Mouse (Mus musculus): ENCODE results near the gene Vps39. TPM values are rescaled to one million over a fixed set of nuclear protein-coding genes. Genes with fewer than 3 reads are reported as not detected.

Vps39 gene
- polyA plus RNA-seq, 1 experiment = 14.5 TPM

DNA sequence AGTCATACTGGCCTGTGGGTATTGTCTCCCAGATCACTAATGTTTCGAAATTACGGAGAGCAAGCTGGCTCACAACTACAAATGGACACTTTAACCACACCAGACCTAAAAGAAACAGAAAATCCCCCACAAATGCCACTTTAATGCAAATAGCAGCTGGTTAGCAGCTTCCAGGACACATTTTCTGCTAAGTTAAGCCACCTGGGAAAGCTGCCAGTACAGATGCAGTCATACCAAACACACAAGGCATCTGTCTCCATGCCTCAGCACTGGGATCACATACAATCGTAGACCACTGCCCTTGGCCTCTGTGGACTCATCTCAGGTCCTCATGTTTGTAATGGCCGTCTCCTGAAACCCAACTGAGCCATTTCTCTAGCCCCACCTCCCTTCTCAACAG, 21.4 kb downstream of the Vps39 start:
- Histone ChIP-seq H3K27ac (replicated peaks; ENCODE audit: low read depth, low read length) (no peak overlapping the region), H3K4me3 (ENCODE audit: insufficient read depth, low read depth, low read length) (no peak overlapping the region), H3K4me1 (ENCODE audit: control insufficient read depth, insufficient read depth, insufficient read length, low read length) (no peaks in the 10 kb centered on the region)

DNA sequence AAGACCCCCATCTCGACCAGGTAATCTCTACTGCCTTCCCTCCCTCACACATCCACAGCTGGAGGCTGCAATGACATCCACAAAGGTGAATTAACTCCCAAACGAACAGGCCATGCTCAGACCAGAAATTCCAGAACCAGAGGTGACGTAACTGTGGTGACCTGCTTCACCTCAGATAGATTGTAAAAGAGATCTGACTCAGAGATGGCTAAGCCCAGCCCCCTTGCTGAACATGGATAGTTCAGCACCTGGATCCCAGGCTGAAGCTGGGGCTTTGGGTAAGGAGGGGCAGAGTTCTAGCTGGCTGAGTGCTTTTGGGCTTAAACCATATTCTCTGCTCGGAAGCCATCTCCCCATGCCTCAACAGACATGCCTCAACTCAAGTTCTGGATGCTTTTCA, 37.9 kb downstream of the Vps39 start:
- Histone ChIP-seq H3K4me3 (ENCODE audit: insufficient read depth, low read depth, low read length) (no peak overlapping the region), H3K27ac (replicated peaks; ENCODE audit: low read depth, low read length) (no peak overlapping the region), H3K4me1 (ENCODE audit: control insufficient read depth, insufficient read depth, insufficient read length, low read length) (no peaks in the 10 kb centered on the region)

DNA sequence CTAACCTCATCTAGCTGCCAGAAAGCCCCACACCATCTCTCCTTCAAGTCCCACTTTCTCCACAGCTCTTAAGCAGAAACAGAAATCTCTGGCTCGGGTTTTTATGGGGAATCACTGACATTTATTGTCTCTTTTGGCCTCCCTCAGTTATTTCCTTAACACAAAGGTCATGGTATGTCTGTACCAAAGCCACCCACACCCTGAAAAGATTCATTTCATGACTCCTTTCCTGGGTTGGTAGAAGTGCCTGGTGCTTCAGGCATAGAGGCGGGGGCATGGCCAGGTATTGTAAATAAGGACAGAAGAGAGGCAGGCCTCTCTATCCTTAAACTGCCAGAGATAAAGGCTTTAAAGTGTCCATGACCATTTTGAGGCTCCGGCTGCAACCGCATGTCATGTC, 38.5 kb downstream of the Vps39 start:
- H3K27ac ChIP-seq (replicated peaks; ENCODE audit: low read depth, low read length) = no peak overlapping the region
- H3K4me3 ChIP-seq (ENCODE audit: insufficient read depth, low read depth, low read length) = no peak overlapping the region
- H3K4me1 ChIP-seq (ENCODE audit: control insufficient read depth, insufficient read depth, insufficient read length, low read length) = no peaks in the 10 kb centered on the region

DNA sequence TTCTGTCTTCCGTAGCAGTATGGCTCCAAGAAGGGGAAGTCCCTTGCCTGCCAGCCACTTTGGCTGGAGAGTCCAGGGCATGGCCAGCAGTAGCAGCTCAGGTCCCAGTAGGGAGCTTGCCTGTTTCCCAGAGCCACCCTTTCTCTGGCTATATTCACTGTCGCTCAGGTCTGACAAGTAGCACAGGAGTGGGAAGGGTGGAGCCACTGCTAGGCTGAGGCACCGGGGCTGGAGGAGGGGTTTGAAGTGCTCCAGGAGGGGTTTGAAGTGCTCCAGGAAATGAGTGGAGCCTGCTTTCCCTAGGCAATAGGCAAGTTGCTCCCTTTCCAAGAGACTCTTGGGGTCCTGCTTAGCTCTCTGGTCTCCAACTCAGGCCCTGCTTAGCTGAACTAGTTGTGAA, 39.0 kb downstream of the Vps39 start, which contains the start of gene Pla2g4f:
Pla2g4f (minus strand) TSS at position 190 of the 400 bp plus-strand sequence.
- H3K27ac ChIP-seq (replicated peaks; ENCODE audit: low read depth, low read length) = no peak within 1 kb of the TSS

DNA sequence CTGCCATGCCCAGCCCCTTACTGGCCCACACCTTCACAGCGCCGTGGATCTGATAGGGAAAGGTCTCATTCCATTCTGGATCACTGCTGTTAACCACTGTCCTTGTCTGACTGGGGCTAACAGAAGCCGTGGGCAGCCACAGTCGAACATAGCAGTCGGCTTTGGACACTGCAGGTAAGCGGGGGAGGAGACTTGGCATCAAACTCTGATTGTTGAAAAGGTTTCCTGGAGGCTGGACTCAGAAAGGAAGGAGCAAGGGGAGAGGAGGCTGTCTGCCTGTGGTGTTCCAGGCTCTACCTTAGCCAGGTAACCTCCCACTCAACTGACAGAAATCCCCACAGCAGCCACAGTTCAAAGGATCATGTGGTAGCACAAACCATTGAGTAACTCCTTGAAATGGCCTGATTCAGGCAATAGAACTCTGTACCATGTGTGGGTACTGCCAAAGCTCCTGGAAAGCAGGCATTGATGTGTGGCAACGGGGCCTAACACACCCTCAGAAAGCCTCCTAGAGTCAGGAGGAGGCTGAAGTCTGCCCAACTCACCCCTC, 40.6 kb downstream of the Vps39 start:
- no peak overlapping the region for H3K27ac ChIP-seq (replicated peaks; ENCODE audit: low read depth, low read length)
- H3K4me1 ChIP-seq (ENCODE audit: control insufficient read depth, insufficient read depth, insufficient read length, low read length) = no peaks in the 10 kb centered on the region
- no peak overlapping the region for H3K4me3 ChIP-seq (ENCODE audit: insufficient read depth, low read depth, low read length)

More for the DNA sequence above, 39.0 kb downstream of the Vps39 start, which contains the start of gene Pla2g4f:
- Histone ChIP-seq H3K4me1 (ENCODE audit: control insufficient read depth, insufficient read depth, insufficient read length, low read length) (no peaks in the 10 kb centered on the region), H3K4me3 (ENCODE audit: insufficient read depth, low read depth, low read length) (no peak within 1 kb of the TSS)

DNA sequence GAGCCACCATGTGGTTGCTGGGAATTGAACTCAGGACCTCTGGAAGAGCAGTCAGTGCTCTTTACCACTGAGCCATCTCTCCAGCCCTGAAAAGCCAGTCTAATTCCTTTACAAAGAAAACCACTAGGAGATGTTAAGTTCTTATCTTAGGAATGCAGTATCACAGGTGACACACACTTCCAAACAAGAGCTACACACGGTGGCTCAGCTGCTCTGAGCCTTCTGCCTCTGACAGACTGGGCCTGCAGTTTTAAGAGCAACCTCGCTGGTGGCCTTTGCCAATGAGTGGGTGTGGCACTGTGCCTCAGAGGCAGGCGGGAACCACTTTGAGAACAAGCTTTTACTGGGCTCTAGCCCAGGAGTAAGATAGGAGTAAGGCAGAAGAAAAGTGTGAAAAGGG, 48.8 kb downstream of the Vps39 start:
- H3K4me3 ChIP-seq (ENCODE audit: insufficient read depth, low read depth, low read length) = no peak overlapping the region
- no peaks in the 10 kb centered on the region for H3K4me1 ChIP-seq (ENCODE audit: control insufficient read depth, insufficient read depth, insufficient read length, low read length)
- no peak overlapping the region for H3K27ac ChIP-seq (replicated peaks; ENCODE audit: low read depth, low read length)

DNA sequence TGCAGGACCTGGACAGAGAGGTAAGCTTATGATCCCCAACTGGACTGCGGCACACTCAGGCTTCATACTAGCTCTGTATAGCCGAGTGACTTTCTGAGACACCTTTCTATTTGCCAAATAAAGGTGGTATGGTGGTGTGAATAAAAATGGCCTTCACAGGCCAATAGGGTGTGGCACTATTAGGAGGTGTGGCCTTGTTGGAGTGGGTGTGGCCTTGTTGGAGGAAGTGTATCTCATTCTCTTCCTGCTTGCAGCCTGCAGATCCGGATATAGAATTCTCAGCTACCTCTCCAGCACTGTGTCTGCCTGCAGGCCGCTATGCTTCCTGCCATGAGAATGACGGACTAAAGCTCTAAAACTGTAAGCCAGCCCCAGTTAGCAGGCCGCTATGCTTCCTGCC, 51.9 kb downstream of the Vps39 start:
- H3K4me3 ChIP-seq (ENCODE audit: insufficient read depth, low read depth, low read length) = no peak overlapping the region

DNA sequence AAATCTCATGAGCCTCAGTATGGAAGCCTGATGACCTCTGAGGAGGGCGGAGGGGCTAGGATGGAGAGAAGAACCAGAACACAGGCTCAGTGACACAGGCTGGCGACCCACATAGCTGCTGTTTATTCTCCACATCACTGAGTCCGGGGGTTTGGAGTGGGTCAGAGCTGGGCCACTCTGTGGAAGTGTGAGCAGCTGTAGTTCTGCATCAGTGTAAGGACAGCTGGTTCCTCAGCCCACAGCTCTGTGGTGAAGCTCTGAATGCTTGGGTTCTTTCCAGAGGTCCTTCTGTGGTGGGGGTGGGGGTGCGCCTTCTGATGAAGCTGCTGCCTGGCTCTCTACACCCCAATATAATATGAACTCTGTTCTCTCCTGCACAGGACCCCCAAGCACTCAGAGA, 53.1 kb downstream of the Vps39 start:
- Histone ChIP-seq H3K27ac (replicated peaks; ENCODE audit: low read depth, low read length) (no peak overlapping the region), H3K4me3 (ENCODE audit: insufficient read depth, low read depth, low read length) (no peak overlapping the region), H3K4me1 (ENCODE audit: control insufficient read depth, insufficient read depth, insufficient read length, low read length) (no peaks in the 10 kb centered on the region)

More for the DNA sequence above, 51.9 kb downstream of the Vps39 start:
- Histone ChIP-seq H3K27ac (replicated peaks; ENCODE audit: low read depth, low read length) (no peak overlapping the region), H3K4me1 (ENCODE audit: control insufficient read depth, insufficient read depth, insufficient read length, low read length) (no peaks in the 10 kb centered on the region)

DNA sequence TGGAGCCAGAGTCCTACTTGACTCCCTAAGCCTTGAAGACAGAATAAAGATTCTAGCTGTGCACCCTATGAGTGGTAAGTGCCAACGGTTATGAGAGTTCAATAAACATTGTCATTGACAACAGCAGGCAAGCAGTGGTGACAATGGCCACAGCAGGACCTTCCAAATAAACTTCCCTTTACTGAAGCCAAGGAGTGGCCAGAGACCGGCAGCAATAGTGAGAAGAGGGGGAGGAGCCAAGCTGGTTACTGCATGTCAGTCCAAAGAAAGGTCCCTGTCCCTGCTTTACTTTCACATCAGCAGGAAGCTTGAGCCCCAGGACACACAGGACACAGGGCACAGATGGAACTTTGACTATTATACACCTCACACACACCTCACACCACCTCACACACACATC, 56.8 kb downstream of the Vps39 start:
- H3K27ac ChIP-seq (replicated peaks; ENCODE audit: low read depth, low read length) = no peak overlapping the region
- H3K4me1 ChIP-seq (ENCODE audit: control insufficient read depth, insufficient read depth, insufficient read length, low read length) = no peaks in the 10 kb centered on the region
- H3K4me3 ChIP-seq (ENCODE audit: insufficient read depth, low read depth, low read length) = no peak overlapping the region

DNA sequence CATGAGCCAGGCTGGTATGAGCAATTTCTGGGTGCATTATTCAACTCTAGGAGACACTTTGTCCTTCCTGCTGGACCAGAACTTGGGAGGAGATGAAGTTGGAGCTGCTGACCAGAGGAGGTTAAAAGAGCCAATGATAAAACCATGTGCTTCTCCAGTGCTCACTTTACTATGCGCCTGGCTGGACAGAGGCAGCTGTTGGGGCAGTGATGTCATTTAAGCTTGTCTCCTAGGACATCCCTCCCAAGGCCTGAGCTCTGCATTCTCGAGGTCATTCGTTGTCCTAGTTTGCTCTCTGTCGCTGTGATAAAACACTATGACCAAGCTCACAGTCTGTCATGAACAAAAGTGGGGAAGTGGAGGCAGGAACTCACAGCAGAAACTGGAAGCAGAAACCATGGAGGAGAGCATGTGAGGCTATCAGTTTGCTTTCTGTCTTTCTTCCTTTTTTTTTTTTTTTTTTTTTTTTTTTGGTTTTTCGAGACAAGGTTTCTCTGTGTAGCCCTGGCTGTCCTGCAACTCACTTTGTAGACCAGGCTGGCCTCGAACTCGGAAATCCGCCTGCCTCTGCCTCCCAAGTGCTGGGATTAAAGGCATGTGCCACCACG, 61.4 kb downstream of the Vps39 start:
- H3K4me3 ChIP-seq (ENCODE audit: insufficient read depth, low read depth, low read length) = no peak overlapping the region

DNA sequence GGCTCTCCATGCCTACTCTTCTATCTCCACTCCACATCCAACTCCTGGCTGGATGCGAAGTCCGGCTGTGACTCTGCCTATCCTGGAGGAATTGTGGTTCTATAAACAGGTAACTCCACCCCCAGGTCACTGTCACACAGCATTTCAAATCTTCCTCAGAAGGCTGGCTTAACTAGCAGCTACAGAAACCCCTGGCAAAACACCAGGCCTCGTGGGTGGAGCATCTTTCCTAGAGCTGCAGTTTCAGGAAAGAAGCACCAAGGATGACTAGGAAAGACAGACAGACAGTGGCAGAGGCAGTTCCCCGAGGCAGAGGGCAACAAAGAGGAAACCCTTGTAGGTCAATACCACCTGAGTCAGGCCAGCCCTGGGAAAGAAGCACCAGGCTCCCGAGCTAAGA, 63.9 kb downstream of the Vps39 start, which contains the start of gene Pla2g4d:
Pla2g4d (minus strand) TSS at position 203 of the 400 bp plus-strand sequence.
- Histone ChIP-seq H3K4me1 (ENCODE audit: control insufficient read depth, insufficient read depth, insufficient read length, low read length) (no peaks in the 10 kb centered on the region), H3K27ac (replicated peaks; ENCODE audit: low read depth, low read length) (no peak within 1 kb of the TSS)

More for the DNA sequence above, 61.4 kb downstream of the Vps39 start:
- no peaks in the 10 kb centered on the region for H3K4me1 ChIP-seq (ENCODE audit: control insufficient read depth, insufficient read depth, insufficient read length, low read length)
- no peak overlapping the region for H3K27ac ChIP-seq (replicated peaks; ENCODE audit: low read depth, low read length)

DNA sequence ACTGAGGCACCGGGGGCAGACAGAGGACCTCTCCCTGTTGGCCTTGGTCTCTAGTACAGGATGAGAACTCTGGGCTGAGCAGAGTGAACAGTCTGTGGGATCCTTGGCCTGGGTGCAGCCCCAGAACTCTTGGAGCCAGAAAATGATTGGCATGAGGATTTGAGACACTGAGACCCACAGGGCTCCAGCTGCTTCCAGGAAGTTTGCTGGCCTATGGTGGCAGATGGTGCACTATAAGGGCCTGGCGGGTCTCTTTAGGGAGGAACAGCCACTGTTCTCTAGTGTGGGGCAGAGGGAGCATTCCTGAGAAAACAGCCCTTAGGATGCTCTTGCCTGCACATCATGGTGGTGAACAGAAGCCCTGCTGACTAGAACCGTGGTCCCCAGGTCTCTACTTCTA, 64.5 kb downstream of the Vps39 start:
- no peak overlapping the region for H3K4me3 ChIP-seq (ENCODE audit: insufficient read depth, low read depth, low read length)
- no peaks in the 10 kb centered on the region for H3K4me1 ChIP-seq (ENCODE audit: control insufficient read depth, insufficient read depth, insufficient read length, low read length)
- H3K27ac ChIP-seq (replicated peaks; ENCODE audit: low read depth, low read length) = no peak overlapping the region

More for the DNA sequence above, 63.9 kb downstream of the Vps39 start, which contains the start of gene Pla2g4d:
- no peak within 1 kb of the TSS for H3K4me3 ChIP-seq (ENCODE audit: insufficient read depth, low read depth, low read length)

DNA sequence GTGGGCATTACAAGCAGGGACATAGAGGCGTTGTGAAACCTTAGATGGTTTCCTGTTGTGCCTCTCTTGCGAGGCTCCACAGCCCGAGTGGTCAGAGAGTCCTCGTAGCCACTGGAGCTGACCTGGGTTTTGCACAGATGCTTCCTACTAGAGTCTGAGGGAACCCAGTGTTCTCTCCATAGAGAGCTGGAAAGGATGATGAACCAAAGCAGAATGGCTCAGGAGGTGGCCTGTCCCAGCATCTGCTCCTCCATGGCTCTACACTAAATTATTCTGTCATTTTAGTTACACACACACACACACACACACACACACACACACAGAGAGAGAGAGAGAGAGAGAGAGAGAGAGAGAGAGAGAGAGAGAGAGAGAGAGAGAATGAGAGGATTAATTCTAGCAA, 67.3 kb downstream of the Vps39 start:
- H3K4me3 ChIP-seq (ENCODE audit: insufficient read depth, low read depth, low read length) = no peak overlapping the region
- H3K27ac ChIP-seq (replicated peaks; ENCODE audit: low read depth, low read length) = no peak overlapping the region
- H3K4me1 ChIP-seq (ENCODE audit: control insufficient read depth, insufficient read depth, insufficient read length, low read length) = no peaks in the 10 kb centered on the region

DNA sequence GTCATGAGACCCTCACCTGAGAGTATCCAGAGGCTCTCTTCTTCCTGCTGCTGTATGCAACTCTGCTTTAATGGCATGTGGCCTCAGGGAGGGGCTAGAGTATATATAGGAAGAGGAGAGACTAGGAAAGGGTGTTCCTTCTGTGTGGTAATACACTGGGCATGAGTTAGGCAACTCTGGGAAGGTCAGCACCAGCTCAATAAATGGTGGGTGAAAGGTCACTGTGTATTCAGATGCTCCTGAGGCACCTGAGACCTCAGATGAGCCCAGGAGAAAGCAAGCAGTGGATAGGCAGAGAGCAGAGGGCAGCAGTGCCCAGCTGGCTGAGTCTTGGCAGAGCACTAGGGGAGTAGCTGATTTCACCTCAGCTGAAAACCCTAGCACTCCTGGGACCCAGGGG, 68.2 kb downstream of the Vps39 start:
- Histone ChIP-seq H3K4me3 (ENCODE audit: insufficient read depth, low read depth, low read length) (no peak overlapping the region), H3K27ac (replicated peaks; ENCODE audit: low read depth, low read length) (no peak overlapping the region), H3K4me1 (ENCODE audit: control insufficient read depth, insufficient read depth, insufficient read length, low read length) (no peaks in the 10 kb centered on the region)

DNA sequence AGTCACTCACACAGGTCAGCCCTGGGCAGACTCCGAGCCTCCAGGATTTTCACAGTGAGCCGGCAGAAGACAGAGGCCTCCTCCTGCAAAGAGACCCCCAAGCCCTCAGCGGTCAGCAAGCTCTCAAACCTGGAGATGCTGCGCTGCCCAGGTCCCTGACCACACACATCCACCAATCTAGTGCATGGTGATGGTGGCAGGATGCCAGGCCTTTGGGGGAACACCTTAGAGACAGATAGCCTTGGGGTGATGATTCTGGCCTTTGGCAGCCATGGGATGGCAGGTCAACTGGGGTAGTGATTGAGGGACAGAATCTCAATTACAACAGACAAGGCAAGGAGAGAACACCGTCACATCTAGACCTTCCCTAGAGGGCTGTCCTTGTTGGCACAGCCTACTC, 68.8 kb downstream of the Vps39 start:
- Histone ChIP-seq H3K4me3 (ENCODE audit: insufficient read depth, low read depth, low read length) (no peak overlapping the region), H3K27ac (replicated peaks; ENCODE audit: low read depth, low read length) (no peak overlapping the region), H3K4me1 (ENCODE audit: control insufficient read depth, insufficient read depth, insufficient read length, low read length) (no peaks in the 10 kb centered on the region)

DNA sequence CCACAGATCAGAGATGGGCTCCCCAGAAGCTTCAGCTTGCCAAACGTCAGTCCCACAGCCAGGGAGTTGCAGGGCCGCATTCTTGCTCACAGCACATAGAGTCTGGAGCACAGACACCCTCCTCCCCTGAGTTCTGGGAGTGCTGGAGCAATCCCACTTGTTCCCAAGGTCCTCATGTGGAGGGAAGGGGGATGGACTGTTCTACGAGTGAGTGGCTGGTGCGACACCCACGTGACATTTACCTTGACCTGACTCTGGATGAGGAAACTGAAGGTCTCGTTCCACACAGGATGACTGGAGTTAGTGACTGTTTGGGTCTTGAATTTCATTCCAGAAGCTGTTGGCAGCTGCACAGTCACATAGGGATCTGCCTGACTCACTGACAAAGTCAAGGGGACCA, 69.4 kb downstream of the Vps39 start:
- H3K4me3 ChIP-seq (ENCODE audit: insufficient read depth, low read depth, low read length) = no peak overlapping the region
- H3K4me1 ChIP-seq (ENCODE audit: control insufficient read depth, insufficient read depth, insufficient read length, low read length) = no peaks in the 10 kb centered on the region
- H3K27ac ChIP-seq (replicated peaks; ENCODE audit: low read depth, low read length) = no peak overlapping the region
